Mouse (Mus musculus): ENCODE data around the gene Gemin2.

- TF ChIP-seq CTCF (IDR thresholded peaks at IDR 0.05; ENCODE audit: low read depth, low read length) (no peak), POLR2A (IDR thresholded peaks at IDR 0.05; ENCODE audit: insufficient read depth, low read length) (no peak)
Observed at GRCm38 (mm10) chr12:59077883-59078282, 64.7 kb downstream of the Gemin2 start.
